Mouse (Mus musculus) T-cell, adult 66 days (primary cell): Measurements from ENCODE around the gene Rnf224. TPM values are rescaled to one million over a fixed set of nuclear protein-coding genes. Genes with fewer than 3 reads are reported as not detected.

Experiments
- total RNA-seq, 2 experiments: library from RNA; stranded (reverse); gene quantifications; 3 replicates in 1 of 2; 4 replicates in 1 of 2; pipeline ENCODE4 v1.2.4; 2023

Rnf224 gene
- total RNA-seq, result not detected

DNA sequence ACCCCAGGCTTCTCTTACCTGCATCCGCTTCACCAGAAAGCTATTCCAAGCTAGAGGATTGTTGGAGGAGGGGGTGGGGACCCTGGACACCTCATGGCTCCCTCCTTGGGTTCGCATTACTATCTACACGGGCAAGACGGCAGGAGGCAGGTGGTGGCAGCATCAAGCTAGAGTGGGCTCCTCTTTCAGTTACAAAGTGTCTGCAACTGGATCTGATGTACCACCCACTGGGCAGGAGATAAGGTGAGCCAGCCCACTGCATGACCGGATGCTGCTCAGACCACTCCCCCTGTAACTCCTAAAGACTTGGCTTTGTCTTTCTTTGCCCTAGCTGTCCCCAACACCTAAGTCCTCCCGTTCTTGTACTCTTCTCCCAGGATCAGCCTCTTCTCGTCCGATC, at the start of gene Rnf224:
Rnf224 (minus strand) TSS at position 174 of the 400 bp plus-strand sequence.

DNA sequence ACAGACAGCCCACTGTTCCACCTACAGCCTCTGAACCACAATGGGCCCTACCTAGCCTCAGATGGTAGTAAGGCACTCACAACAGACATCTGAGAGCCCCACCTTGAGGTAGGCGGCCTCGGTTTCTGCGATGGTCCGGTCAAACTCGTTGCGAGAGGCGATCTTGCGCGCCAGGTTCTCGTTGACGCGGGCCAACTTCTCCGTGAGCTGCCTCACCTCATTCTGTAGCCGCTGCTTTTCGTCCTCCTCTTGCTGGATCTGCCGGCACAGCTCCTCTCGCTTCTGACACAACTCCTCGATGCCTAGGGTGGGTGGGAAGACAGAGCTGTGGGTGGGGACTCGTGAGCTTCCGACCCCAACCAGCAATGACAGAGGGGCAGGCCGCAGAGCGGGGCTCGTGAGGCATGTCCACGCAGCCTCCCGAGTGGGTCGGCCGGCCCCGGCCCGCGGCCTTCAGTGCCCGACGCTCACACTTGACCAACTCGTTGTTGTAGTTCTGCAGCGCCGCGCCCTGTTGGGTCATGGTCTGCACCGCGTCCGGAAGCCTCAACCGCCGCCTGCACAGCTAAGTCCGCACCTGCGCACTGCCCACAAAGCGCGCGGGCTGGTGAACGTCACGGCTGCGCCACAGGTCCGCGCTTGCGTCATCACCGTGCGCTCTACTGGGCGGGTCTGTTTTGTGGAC, 35.4 kb upstream of the Rnf224 start, which contains the start of the genes Ssna1 and Anapc2:
Ssna1 (minus strand) TSS at position 612 of the 685 bp plus-strand sequence.
Anapc2 (plus strand) TSS at position 652 of the 685 bp plus-strand sequence.

GRCm38 (mm10) chr2:25262291-25262767, 25.7 kb upstream of the Rnf224 start, which contains the start of gene Tprn:
Gene Tprn, plus strand, starts transcription at chr2:25262618.

DNA sequence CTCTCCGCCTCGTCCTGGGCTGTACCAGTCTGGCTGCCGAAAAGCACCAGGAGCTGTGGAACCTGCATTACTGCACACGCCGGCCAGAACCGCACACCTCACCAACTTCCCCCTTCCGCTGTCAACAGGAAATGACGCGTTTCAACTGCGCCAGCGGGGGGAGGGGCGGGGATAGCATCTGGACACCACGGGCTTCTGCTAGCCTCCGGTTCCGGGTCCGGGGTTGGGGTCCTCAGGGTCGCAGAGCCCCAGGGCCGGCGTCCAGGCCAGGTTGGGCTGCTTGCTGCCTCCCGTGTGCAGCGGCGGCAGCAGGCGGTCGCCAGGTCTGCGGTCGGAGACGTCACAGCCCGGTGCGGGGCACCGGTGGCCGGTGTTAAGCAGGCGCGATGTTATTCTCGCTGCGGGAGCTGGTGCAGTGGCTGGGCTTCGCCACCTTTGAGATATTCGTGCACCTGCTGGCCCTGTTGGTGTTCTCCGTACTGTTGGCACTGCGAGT, 18.7 kb upstream of the Rnf224 start, which contains the start of gene Tmem203:
Tmem203 (plus strand) TSS at position 156 of the 496 bp plus-strand sequence.

GRCm38 (mm10) chr2:25246183-25247072, 9.8 kb upstream of the Rnf224 start, which contains the start of gene AL732309.1:
Gene AL732309.1, minus strand, starts transcription at chr2:25246863.

GRCm38 (mm10) chr2:25242101-25242506, 5.5 kb upstream of the Rnf224 start, which contains the start of the genes Rnf208 and Cysrt1:
Gene Rnf208, plus strand, starts transcription at chr2:25242255.
Gene Cysrt1, minus strand, starts transcription at chr2:25242452.

DNA sequence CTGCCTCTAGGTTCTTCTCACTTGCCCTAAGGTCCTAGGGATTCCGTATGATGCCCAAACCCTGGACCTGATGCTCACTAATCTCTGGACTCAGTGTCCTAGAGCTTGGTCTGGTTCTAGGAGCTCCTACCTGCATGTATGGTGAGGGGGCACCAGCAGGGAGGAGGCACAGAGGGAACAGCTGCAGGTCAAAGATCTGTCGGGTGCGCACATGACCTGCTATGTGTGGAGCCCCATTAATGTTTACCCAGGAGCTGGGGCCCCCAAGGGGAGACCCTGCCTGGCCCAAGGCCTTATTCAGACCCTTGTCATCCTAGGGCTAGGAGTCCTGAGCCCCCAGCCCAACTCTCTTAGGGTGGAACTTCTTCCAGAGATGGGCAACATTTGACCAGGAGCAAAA, 2.5 kb downstream of the Rnf224 start, which contains the start of gene Slc34a3:
Slc34a3 (minus strand) TSS at position 315 of the 400 bp plus-strand sequence.

GRCm38 (mm10) chr2:25224492-25224765, 12.2 kb downstream of the Rnf224 start, which contains the start of gene Tubb4b:
Gene Tubb4b, minus strand, starts transcription at chr2:25224702.

DNA sequence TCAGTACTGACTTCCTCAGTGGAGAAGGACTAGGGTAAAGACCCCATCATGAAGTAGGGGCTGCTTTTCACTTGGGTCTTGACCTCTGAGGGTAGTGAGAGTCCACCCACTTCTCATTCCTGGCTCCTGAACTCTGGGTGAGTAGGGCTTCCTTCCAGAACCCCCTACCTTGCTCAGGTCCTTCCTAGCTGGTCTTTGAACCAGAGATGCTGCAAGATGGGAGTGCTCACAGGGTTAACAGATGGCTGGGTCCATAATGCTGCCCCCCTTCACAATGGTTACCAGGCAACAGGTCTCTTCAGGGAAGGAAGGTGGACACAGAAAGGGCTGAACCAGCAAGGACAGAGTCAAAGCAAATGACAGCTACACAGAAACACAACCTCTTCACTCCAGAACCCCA, 18.1 kb downstream of the Rnf224 start, which contains the start of gene Fam166a:
Fam166a (plus strand) TSS at position 301 of the 400 bp plus-strand sequence.

GRCm38 (mm10) chr2:25214444-25214843, 22.1 kb downstream of the Rnf224 start, which contains the start of gene Stpg3:
Gene Stpg3, minus strand, starts transcription at chr2:25214637.

GRCm38 (mm10) chr2:25211121-25211670, 25.4 kb downstream of the Rnf224 start, which contains the start of gene Nelfb:
Gene Nelfb, minus strand, starts transcription at chr2:25211489.

GRCm38 (mm10) chr2:25196172-25196954, 40.2 kb downstream of the Rnf224 start, which contains the start of gene Tor4a:
Gene Tor4a, minus strand, starts transcription at chr2:25196886.

Other genes starting within 250 kb of the Rnf224 start
- 10 to 100 TPM; 26.3 to 27.9 TPM for gene Nsmf, start 182.4 kb downstream of the Rnf224 start, total RNA-seq
- gene Entpd8, start 156.5 kb downstream of the Rnf224 start, total RNA-seq, result not detected
- under 1 TPM; 0.35 to 0.71 TPM for gene Noxa1, start 141.6 kb downstream of the Rnf224 start, total RNA-seq
- 1 to 10 TPM; 2.8 to 5.0 TPM for gene Nrarp, start 56.0 kb downstream of the Rnf224 start, total RNA-seq
- gene Tor4a, start 39.9 kb downstream of the Rnf224 start, total RNA-seq, result 10 to 100 TPM; 35.7 to 39.1 TPM
- 10 to 100 TPM; 74.8 to 89.9 TPM for gene Nelfb, start 25.3 kb downstream of the Rnf224 start, total RNA-seq
- gene Stpg3, start 22.1 kb downstream of the Rnf224 start, total RNA-seq, result under 1 TPM in 1 of 2 experiments, not detected in 1; 0.50 TPM
- gene Fam166a, start 18.0 kb downstream of the Rnf224 start, total RNA-seq, result not detected
- 100 to 1,000 TPM; 122 to 138 TPM for gene Tubb4b, start 12.1 kb downstream of the Rnf224 start, total RNA-seq
- not detected for gene Slc34a3, start 2.4 kb downstream of the Rnf224 start, total RNA-seq
- gene Rnf208, start 5.5 kb upstream of the Rnf224 start, total RNA-seq, result 1 to 10 TPM in 1 of 2 experiments, under 1 TPM in 1; 0.82 to 1.4 TPM
- gene Cysrt1, start 5.7 kb upstream of the Rnf224 start, total RNA-seq, result not detected
- gene AL732309.1, start 10.1 kb upstream of the Rnf224 start, total RNA-seq, result 10 to 100 TPM in 1 of 2 experiments, 1 to 10 TPM in 1; 9.0 to 11.1 TPM
- 10 to 100 TPM; 16.7 to 17.9 TPM for gene Tmem203, start 18.7 kb upstream of the Rnf224 start, total RNA-seq
- gene Tprn, start 25.8 kb upstream of the Rnf224 start, total RNA-seq, result 10 to 100 TPM; 15.9 to 22.1 TPM
- gene Ssna1, start 35.7 kb upstream of the Rnf224 start, total RNA-seq, result 10 to 100 TPM; 43.8 to 45.5 TPM
- 100 to 1,000 TPM; 108 to 110 TPM for gene Anapc2, start 35.7 kb upstream of the Rnf224 start, total RNA-seq
- gene Tmem210, start 51.4 kb upstream of the Rnf224 start, total RNA-seq, result not detected
- gene Lrrc26, start 53.1 kb upstream of the Rnf224 start, total RNA-seq, result not detected
- not detected for gene Grin1, start 82.4 kb upstream of the Rnf224 start, total RNA-seq
- gene Man1b1, start 95.6 kb upstream of the Rnf224 start, total RNA-seq, result 10 to 100 TPM; 46.4 to 46.6 TPM
- gene Dpp7, start 119.6 kb upstream of the Rnf224 start, total RNA-seq, result 10 to 100 TPM; 10.7 to 22.7 TPM
- 10 to 100 TPM in 1 of 2 experiments, 1 to 10 TPM in 1; 8.9 to 12.4 TPM for gene Uap1l1, start 128.9 kb upstream of the Rnf224 start, total RNA-seq
- gene Sapcd2, start 135.5 kb upstream of the Rnf224 start, total RNA-seq, result 1 to 10 TPM in 1 of 2 experiments, under 1 TPM in 1; 0.39 to 2.7 TPM
- not detected for gene Entpd2, start 159.1 kb upstream of the Rnf224 start, total RNA-seq
- gene Npdc1, start 162.6 kb upstream of the Rnf224 start, total RNA-seq, result 1 to 10 TPM; 3.3 to 3.8 TPM
- gene Fut7, start 186.5 kb upstream of the Rnf224 start, total RNA-seq, result under 1 TPM; 0.39 to 0.73 TPM
- gene Abca2, start 191.9 kb upstream of the Rnf224 start, total RNA-seq, result 10 to 100 TPM; 82.9 to 83.2 TPM
- gene Clic3, start 220.1 kb upstream of the Rnf224 start, total RNA-seq, result 1 to 10 TPM in 1 of 2 experiments, not detected in 1; 1.4 TPM
- 10 to 100 TPM; 71.5 to 79.3 TPM for gene Paxx, start 224.3 kb upstream of the Rnf224 start, total RNA-seq
- gene Ptgds, start 233.3 kb upstream of the Rnf224 start, total RNA-seq, result not detected